Mouse (Mus musculus): Measurements from ENCODE around the gene Psph.

DNA sequence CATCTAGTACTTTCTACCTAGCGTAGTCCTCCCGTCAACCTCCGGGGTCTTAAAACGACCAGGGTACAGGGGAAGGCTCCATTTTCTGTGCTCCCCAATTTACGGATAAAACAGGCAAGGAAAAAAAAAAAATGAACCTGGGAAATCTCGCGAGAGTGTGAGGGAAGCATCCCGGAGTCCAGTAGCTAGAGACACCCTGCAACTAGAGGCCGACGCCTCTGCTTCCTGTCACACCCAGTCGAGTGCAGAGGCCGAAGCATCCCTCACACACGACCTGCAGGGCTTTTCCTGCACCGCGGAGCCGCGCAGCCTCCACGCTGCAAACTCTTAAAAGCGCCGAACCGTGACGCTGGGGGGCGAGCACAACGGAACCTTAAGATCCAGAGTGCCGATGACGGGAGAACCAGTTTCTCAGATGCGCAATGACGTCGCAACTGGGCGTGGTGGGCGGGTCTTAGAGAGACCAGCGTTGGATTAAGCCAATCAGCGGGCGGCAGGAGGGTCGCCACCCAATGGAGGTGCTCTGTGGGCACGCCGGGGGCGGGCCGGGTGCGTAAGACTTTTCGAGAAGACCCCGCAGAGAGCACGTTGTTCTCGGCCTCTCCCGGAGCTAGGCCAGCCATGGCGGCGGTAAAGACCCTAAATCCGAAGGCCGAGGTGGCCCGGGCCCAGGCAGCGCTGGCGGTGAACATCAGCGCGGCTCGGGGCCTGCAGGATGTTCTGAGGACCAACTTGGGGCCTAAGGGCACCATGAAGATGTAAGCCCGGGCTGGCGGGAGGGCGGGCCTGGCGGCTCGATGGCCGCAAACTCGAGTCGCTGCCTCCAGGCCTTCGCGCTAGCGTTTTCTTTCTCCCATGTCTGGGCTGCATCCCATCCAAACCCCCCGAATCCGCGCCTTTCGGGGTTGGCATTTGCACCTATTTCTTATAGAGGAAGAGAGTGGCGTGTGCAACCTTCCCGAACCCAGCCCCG, at the start of gene Psph:
- TF ChIP-seq CTCF (IDR thresholded peaks at IDR 0.05; ENCODE audit: borderline replicate concordance, extremely low read depth, insufficient read depth, insufficient read length) (no peak), POLR2A (IDR thresholded peaks at IDR 0.05; ENCODE audit: borderline replicate concordance, extremely low read depth, insufficient read depth, insufficient read length, poor library complexity, severe bottlenecking) (peak; percentile 71; the same call in 1 of the 2 replicates)
